Mouse (Mus musculus) lung, adult 2 months (tissue): ENCODE measurements around the gene Nmu. TPM values are rescaled to one million over a fixed set of nuclear protein-coding genes. Genes with fewer than 3 reads are reported as not detected.

Source experiments
- DNase-seq: peaks from one replicate; pipeline ENCODE4 v3.0.0; 2022
- H3K4me1 ChIP-seq: fragments of 200-500 bp; 2 replicates; pipeline ENCODE4 v1.6.1; 2011; ENCODE audit warnings: low read length; ENCODE audit not compliant: control insufficient read depth, insufficient read depth
- H3K4me3 ChIP-seq: fragments of 200-500 bp; replicated peaks from 2 replicates; pipeline ENCODE3; 2011; ENCODE audit warnings: low read depth, mild to moderate bottlenecking, control low read depth, low read length; ENCODE audit errors: extremely low read depth
- CTCF ChIP-seq: fragments of 200-500 bp; IDR thresholded peaks from 2 replicates; pipeline ENCODE4 v1.5.1; 2011; ENCODE audit warnings: mild to moderate bottlenecking, low read length, control low read depth; ENCODE audit not compliant: insufficient read depth
- POLR2A ChIP-seq: fragments of 200-500 bp; IDR thresholded peaks from 2 replicates; pipeline ENCODE4 v1.6.1; 2011; ENCODE audit warnings: low read depth, mild to moderate bottlenecking, control low read depth, low read length, borderline replicate concordance; ENCODE audit errors: extremely low read depth
- WGBS: fragments of 180-500 bp; shearing (Covaris S2); methylation state at CpG from one replicate; pipeline ENCODE4 v1.1.7; 2018; 5-methylcytosine and 5-hydroxymethylcytosine counted together
- polyA plus RNA-seq: library from polyadenylated mRNA; depleted of rRNA; stranded (reverse); fragments of >200 nt; gene quantifications from 2 replicates; pipeline ENCODE4 v1.2.3, GENCODE M21; 2012; rRNA removed

Nmu gene
- polyA plus RNA-seq, 1 experiment = 2.9 TPM

DNA sequence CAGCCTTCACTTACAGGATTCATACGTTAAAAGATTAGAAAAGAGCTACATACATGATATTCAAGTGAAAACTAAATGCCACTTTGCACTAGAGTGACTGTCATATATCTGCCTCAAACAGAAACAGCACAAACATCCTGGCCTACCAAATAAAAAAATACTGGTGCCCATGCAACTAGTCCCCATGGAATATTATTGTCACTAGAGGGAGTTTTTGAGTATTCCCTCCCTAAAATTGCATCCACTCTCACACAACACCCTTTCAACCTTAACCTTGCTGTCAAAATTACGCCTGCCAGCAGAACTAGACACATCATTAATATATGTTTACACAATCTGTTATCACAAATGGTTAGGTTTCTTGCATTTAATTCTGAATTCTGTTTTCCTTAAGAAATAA, 61.6 kb downstream of the Nmu start:
- 71% methylated on average over 2 of the region's 2 CpGs for WGBS
- H3K4me1 ChIP-seq = peaks cover 5% of the 10 kb centered on the region
- TF ChIP-seq CTCF = no peak
- TF ChIP-seq POLR2A = no peak
- no peak for DNase-seq
- H3K4me3 ChIP-seq = no peak overlapping the region

DNA sequence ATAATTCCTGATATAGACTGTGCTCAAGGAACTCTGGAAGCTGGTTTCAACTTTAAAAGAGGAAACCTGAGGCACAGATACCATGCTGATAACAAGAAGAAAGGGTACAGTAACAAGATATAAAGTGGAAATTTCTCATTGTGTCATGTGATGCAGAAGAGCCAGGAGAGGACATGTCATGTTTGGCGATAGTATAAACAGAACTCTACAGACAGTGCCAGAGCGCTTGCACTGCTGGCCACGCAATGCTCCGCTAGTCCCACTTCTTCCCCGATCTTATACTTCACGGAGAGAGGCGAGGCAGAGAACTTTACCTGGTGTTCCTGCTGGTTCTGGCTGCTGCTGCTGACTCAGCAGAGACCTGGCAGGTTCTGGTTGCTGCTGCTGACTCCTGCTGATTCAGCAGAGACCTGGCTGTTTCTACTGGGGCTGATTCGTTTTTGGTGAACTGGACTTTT, 74.3 kb downstream of the Nmu start:
- H3K4me1 ChIP-seq = no peaks in the 10 kb centered on the region
- 36% methylated on average over 8 of the region's 8 CpGs for WGBS
- no peak for TF ChIP-seq POLR2A
- TF ChIP-seq CTCF = no peak
- no peak overlapping the region for H3K4me3 ChIP-seq
- DNase-seq = no peak

DNA sequence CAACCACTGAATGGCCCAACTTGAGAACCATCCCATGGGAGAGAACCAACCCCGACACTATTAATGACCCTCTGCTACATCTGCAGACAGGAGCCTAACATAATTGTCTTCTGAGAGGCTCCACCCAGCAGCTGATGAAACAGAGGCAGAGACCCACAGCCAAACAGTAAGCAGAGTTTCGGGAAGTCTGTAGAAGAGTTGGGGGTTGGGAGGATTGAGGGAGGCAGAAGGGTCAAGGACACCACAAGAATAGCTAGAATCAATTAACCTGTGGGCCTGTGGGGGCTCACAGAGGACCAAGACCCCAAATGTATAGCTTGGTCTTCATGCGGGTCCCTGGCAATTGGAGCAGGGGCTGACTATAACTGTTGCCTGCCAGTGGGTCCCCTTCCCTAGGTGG, 75.3 kb downstream of the Nmu start:
- no peak for TF ChIP-seq CTCF
- no peak for TF ChIP-seq POLR2A

DNA sequence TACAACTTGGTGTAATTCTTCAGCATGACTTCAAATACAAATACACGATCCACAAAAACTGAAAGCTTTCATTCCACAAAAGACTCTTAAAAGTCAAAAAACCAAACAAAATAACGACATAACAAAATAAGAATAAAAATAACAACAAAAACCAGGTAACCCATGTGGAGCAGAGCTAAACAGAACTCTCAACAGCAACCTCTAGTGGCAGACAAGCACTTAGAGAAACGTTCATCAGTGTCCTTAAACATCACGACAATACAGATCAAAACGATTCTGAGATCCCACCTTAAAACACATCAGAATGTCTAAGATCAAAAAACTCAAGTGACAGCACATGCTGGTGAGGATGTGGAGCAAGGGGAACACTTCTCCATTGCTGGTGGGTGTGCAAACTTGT, 76.5 kb downstream of the Nmu start:
- WGBS = 66% methylated on average over 5 of the region's 5 CpGs

More for the DNA sequence above, 75.3 kb downstream of the Nmu start:
- Histone ChIP-seq H3K4me3 (no peak overlapping the region), H3K4me1 (no peaks in the 10 kb centered on the region)
- DNase-seq = no peak
- WGBS = 80% methylated on average over 3 of the region's 3 CpGs

DNA sequence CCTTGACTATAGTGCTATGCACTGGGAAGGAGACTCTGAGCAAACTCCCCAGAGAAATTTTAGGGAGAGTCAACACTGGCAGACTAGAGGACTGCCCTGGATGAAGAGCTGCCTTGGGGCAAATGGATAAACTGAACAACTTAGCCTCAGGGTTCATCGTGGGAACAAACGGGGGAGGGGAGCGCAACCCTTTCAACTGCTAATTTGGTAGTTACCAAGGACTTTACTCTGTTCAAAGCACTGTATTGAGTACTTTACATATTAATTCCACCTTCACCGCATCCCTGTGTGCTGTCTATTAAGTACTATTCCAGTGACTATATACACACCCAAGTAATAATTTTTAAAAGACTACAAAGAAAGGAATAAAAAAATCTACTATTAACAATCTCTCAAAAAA, 77.9 kb downstream of the Nmu start:
- 77% methylated on average over 4 of the region's 4 CpGs for WGBS
- H3K4me1 ChIP-seq = no peaks in the 10 kb centered on the region
- no peak overlapping the region for H3K4me3 ChIP-seq
- TF ChIP-seq POLR2A (no peak), CTCF (no peak)
- no peak for DNase-seq

More for the DNA sequence above, 76.5 kb downstream of the Nmu start:
- H3K4me1 ChIP-seq = no peaks in the 10 kb centered on the region
- DNase-seq = no peak
- no peak overlapping the region for H3K4me3 ChIP-seq
- TF ChIP-seq POLR2A = no peak
- TF ChIP-seq CTCF = no peak

DNA sequence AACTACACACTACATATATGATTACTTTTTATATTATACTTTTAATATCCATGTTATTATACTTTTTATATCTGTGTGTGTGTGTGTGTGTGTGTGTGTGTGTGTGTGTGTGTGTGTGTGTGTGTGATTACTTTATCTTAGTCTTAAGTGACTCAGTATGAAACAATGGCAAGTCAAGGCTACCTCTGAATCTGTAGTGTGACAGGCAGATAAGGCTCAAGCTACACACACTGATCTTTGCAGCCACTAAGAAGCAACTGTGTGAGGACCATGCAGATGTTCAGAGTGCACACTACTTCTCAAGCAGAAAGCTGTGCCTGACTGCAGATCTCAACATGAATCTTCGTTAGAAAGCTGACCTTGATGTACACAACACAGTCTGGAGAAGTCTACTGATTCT, 79.7 kb downstream of the Nmu start:
- no peak for DNase-seq
- WGBS = 79% methylated on average over 1 of the region's 1 CpGs
- TF ChIP-seq POLR2A (no peak), CTCF (no peak)
- no peak overlapping the region for H3K4me3 ChIP-seq
- H3K4me1 ChIP-seq = no peaks in the 10 kb centered on the region

Other genes starting within 250 kb of the Nmu start
- gene Srd5a3, start 223.5 kb downstream of the Nmu start, polyA plus RNA-seq = 160 and 211 TPM in 2 replicates
- 69.2 and 84.5 TPM in 2 replicates for gene Tmem165, start 179.9 kb downstream of the Nmu start, polyA plus RNA-seq
- 13.5 and 16.8 TPM in 2 replicates for gene Clock, start 59.0 kb downstream of the Nmu start, polyA plus RNA-seq
- gene Pdcl2, start 32.6 kb downstream of the Nmu start, polyA plus RNA-seq = not detected in 2 replicates
- gene Gm7271, start 120.3 kb upstream of the Nmu start, polyA plus RNA-seq = not detected in 2 replicates
- gene Exoc1, start 165.5 kb upstream of the Nmu start, polyA plus RNA-seq = 16.1 and 26.3 TPM in 2 replicates
- 1.3 and 1.8 TPM in 2 replicates for gene Cep135, start 224.9 kb upstream of the Nmu start, polyA plus RNA-seq